In genomic region chr2:32534733-32535471, GRCm38 (mm10) we compare ENCODE assay signal across 8 mouse cellular contexts. TPM values are rescaled to one million over a fixed set of nuclear protein-coding genes. Genes with fewer than 3 reads are reported as not detected.
DNase-seq lines count a peak whose midpoint lies in the region; ATAC-seq and TF ChIP-seq lines count a peak whose summit lies in the region.

TSS of gene Fam102a (plus strand) at chr2:32535332.

- peak within 1 kb of the TSS; percentile 85 for H3K4me2 ChIP-seq in hindbrain, embryonic 16.5 days (ENCODE audit: low read length)

- peak; percentile 98 for DNase-seq in T-cell, adult 2 months (ENCODE audit: low spot score)
- peak; percentile 99 to 100 for DNase-seq in cerebellum, postnatal 36 days
- DNase-seq in gastrocnemius, adult 18-20 months (ENCODE audit: low spot score) = peak; percentile 99
- DNase-seq in left cerebral cortex, adult 2 months (ENCODE audit: extremely low spot score in 1 of 2, low spot score in 2 of 2) = peak; percentile 99
- peak; percentile 98 to 99 for DNase-seq in right cerebral cortex, adult 2 months (ENCODE audit: low spot score in 2 of 2)
- peak; percentile 99 for DNase-seq in urinary bladder, postnatal 14 days (ENCODE audit: low spot score)

- H3K27ac ChIP-seq in hindbrain, embryonic 16.5 days (ENCODE audit: low read depth, low read length) = peak within 1 kb of the TSS; percentile 94
- peak within 1 kb of the TSS; percentile 97 for H3K27ac ChIP-seq in left cerebral cortex, adult 2 months

- WGBS in hindbrain, embryonic 16.5 days = under 1% methylated on average over 61 of the region's 67 CpGs

- H3K36me3 ChIP-seq in hindbrain, embryonic 16.5 days (ENCODE audit: control insufficient read depth, insufficient read depth, low read length) = no peaks in the 10 kb centered on the region

- peak; percentile 98 for ATAC-seq in hindbrain, embryonic 16.5 days
- peak; percentile 81 for ATAC-seq in megakaryocyte, adult 5-6 weeks (ENCODE audit: poor library complexity, severe bottlenecking)

- peaks cover 45% of the 10 kb centered on the region for H3K4me1 ChIP-seq in hindbrain, embryonic 16.5 days (ENCODE audit: control insufficient read depth, insufficient read depth, low read depth, low read length)

- H3K4me3 ChIP-seq in hindbrain, embryonic 16.5 days (ENCODE audit: low read length) = peak within 1 kb of the TSS; percentile 88
- H3K4me3 ChIP-seq in left cerebral cortex, adult 2 months = peak within 1 kb of the TSS; percentile 94

- peak within 1 kb of the TSS; percentile 98 for H3K9ac ChIP-seq in hindbrain, embryonic 16.5 days (ENCODE audit: low read depth, low read length)

- no peak for TF ChIP-seq CTCF in left cerebral cortex, adult 2 months (IDR thresholded peaks at IDR 0.05)

- intact Hi-C loops in left cerebral cortex, adult 2 months (cut with DNase I) = loop anchor here (1.0 to 2.0 kb wide), 2 partner anchors 31 to 48 kb away; no protein-coding TSS in a partner anchor

- no peaks in the 10 kb centered on the region for H3K27me3 ChIP-seq in hindbrain, embryonic 16.5 days (replicated peaks; ENCODE audit: control insufficient read depth, insufficient read depth, low read length)

- H3K9me3 ChIP-seq in hindbrain, embryonic 16.5 days (ENCODE audit: control insufficient read depth, low read length) = no peaks in the 10 kb centered on the region

RNA-seq across cellular contexts. Expression of gene Fam102a, which starts in this region (rescaled TPM):
- total RNA-seq in gastrocnemius, adult 18-20 months (2021) = 1 to 10 TPM; 2.0 to 2.6 TPM
- 7.3 and 7.9 TPM in 2 replicates for polyA plus RNA-seq in hindbrain, embryonic 16.5 days (2015; fragmentation: Nextera tagmentation; extraction: Ambion mirVana)
- 10 to 100 TPM; 61.1 to 64.8 TPM for total RNA-seq in left cerebral cortex, adult 2 months (2021)
- 6.5 and 6.6 TPM in 2 replicates for total RNA-seq in megakaryocyte, adult 5-6 weeks (2015)
- total RNA-seq in megakaryocyte, adult 5-6 weeks (2017) = 4.6 and 4.8 TPM in 2 replicates

Comparison
In these comparisons a context has a peak if more than half of its experiments do, and no peak if none do; other contexts are left out.
1. Peak in every context shown above with its lines: DNase-seq, ATAC-seq, H3K4me3 ChIP-seq and H3K27ac ChIP-seq.
2. RNA of gene Fam102a (total RNA-seq): 61.1 to 64.8 TPM in left cerebral cortex, adult 2 months; 4.6 to 6.6 TPM in megakaryocyte, adult 5-6 weeks and 2.0 to 2.6 TPM in gastrocnemius, adult 18-20 months; every median in the first group is over 4 times any median in the second.